Mouse (Mus musculus): ENCODE measurements at regions not wholly inside any gene's neighbourhood (a gene's known extent, or its start where the extent isn't known, plus 50 kb on each side); places are given as distances from the start of the nearest gene placed in this dataset.

- TF ChIP-seq CTCF (IDR thresholded peaks at IDR 0.05; ENCODE audit: borderline replicate concordance, extremely low read depth, insufficient read depth, insufficient read length) (no peak), POLR2A (IDR thresholded peaks at IDR 0.05; ENCODE audit: borderline replicate concordance, extremely low read depth, insufficient read depth, insufficient read length, poor library complexity, severe bottlenecking) (no peak)
Observed at GRCm38 (mm10) chr14:18476795-18477320, 145.2 kb upstream of the Ube2e1 start.
